Comparison of ENCODE assay signal across 8 mouse cellular contexts in genomic region chr4:65496463-65496834, GRCm38 (mm10).
DNase-seq lines count a peak whose midpoint lies in the region; ATAC-seq and TF ChIP-seq lines count a peak whose summit lies in the region.

No protein-coding gene starts in this region.

- no peak overlapping the region for H3K4me2 ChIP-seq in forebrain, embryonic 13.5 days
- no peak overlapping the region for H3K4me2 ChIP-seq in heart, embryonic 15.5 days
- H3K4me2 ChIP-seq in limb, embryonic 15.5 days: no peak overlapping the region

- peak; percentile 99 for ATAC-seq in cerebellum, adult (ENCODE audit: insufficient number of reproducible peaks, low FRiP score, low TSS enrichment)
- peak; percentile 97 for ATAC-seq in forebrain, embryonic 13.5 days
- ATAC-seq in heart, embryonic 15.5 days (replicated peaks; ENCODE audit: insufficient number of reproducible peaks, insufficient read depth, low FRiP score, low read depth): peak; percentile 98
- ATAC-seq in limb, embryonic 15.5 days (ENCODE audit: insufficient number of reproducible peaks, low FRiP score, low TSS enrichment, low read depth): peak; percentile 84

- no peak for TF ChIP-seq POLR2A in MEL (IDR thresholded peaks at IDR 0.05; ENCODE audit: control insufficient read depth in 1 of 2, insufficient read depth in 1 of 2, low read depth in 1 of 2, low read length in 2 of 2, poor library complexity in 1 of 2)

- no peaks in the 10 kb centered on the region for H3K4me1 ChIP-seq in MEL (ENCODE audit: control insufficient read depth in 1 of 2, insufficient read depth in 2 of 2, low read length in 2 of 2)
- no peaks in the 10 kb centered on the region; the same call in none of the 2 replicates for H3K4me1 ChIP-seq in forebrain, embryonic 13.5 days
- H3K4me1 ChIP-seq in heart, embryonic 15.5 days (replicated peaks): peaks cover 10% of the 10 kb centered on the region
- peaks cover 8% of the 10 kb centered on the region; the same call in 1 of the 2 replicates for H3K4me1 ChIP-seq in limb, embryonic 15.5 days

- H3K9me3 ChIP-seq in MEL (replicated peaks; ENCODE audit: insufficient read depth, low read length): no peaks in the 10 kb centered on the region
- H3K9me3 ChIP-seq in forebrain, embryonic 13.5 days (replicated peaks): no peaks in the 10 kb centered on the region
- H3K9me3 ChIP-seq in heart, embryonic 15.5 days (replicated peaks): no peaks in the 10 kb centered on the region
- no peaks in the 10 kb centered on the region for H3K9me3 ChIP-seq in limb, embryonic 15.5 days

- H3K4me3 ChIP-seq in MEL (ENCODE audit: control insufficient read depth in 1 of 2, insufficient read depth in 1 of 2, low read depth in 2 of 2, low read length in 2 of 2): no peak overlapping the region
- no peak overlapping the region for H3K4me3 ChIP-seq in forebrain, embryonic 13.5 days
- H3K4me3 ChIP-seq in heart, embryonic 15.5 days: no peak overlapping the region
- H3K4me3 ChIP-seq in limb, embryonic 15.5 days: no peak overlapping the region

- peak in 2 of 3 experiments; percentile 34 to 50; a peak in 4 of 6 replicates for TF ChIP-seq CTCF in MEL (IDR thresholded peaks at IDR 0.05 in 2 of 3, conservative IDR thresholded peaks at IDR 0.05 in 1 of 3; ENCODE audit: control insufficient read depth in 1 of 3, insufficient read depth in 1 of 3, low read depth in 2 of 3, low read length in 3 of 3, poor library complexity in 1 of 3, severe bottlenecking in 1 of 3)

- H3K27ac ChIP-seq in MEL (ENCODE audit: control insufficient read depth, low read depth, low read length): no peak overlapping the region
- no peak overlapping the region for H3K27ac ChIP-seq in forebrain, embryonic 13.5 days
- no peak overlapping the region for H3K27ac ChIP-seq in heart, embryonic 15.5 days
- no peak overlapping the region for H3K27ac ChIP-seq in limb, embryonic 15.5 days

- peak; percentile 36 for TF ChIP-seq RAD21 in MEL (IDR thresholded peaks at IDR 0.05; ENCODE audit: low read depth, low read length)

- H3K79me2 ChIP-seq in MEL (ENCODE audit: control insufficient read depth, insufficient read depth, low read length, poor library complexity): no peaks in the 10 kb centered on the region

- peak; percentile 6 for DNase-seq in MEL (ENCODE audit: low read depth, low spot score)
- peak; percentile 92 for DNase-seq in kidney, postnatal 10 days
- peak; percentile 83 for DNase-seq in neural tube, embryonic 10.5 days (ENCODE audit: extremely low spot score, low spot score)
- DNase-seq in testis, postnatal 14 days (ENCODE audit: low spot score): peak; percentile 78

- H3K9ac ChIP-seq in MEL (ENCODE audit: control insufficient read depth, low read depth, low read length, poor library complexity, severe bottlenecking): no peak overlapping the region
- no peak overlapping the region for H3K9ac ChIP-seq in forebrain, embryonic 13.5 days
- H3K9ac ChIP-seq in heart, embryonic 15.5 days: no peak overlapping the region
- H3K9ac ChIP-seq in limb, embryonic 15.5 days: no peak overlapping the region

- no peaks in the 10 kb centered on the region for H3K27me3 ChIP-seq in MEL (ENCODE audit: control insufficient read depth in 1 of 2, insufficient read depth in 2 of 2, low read length in 2 of 2)
- H3K27me3 ChIP-seq in forebrain, embryonic 13.5 days: no peaks in the 10 kb centered on the region
- no peaks in the 10 kb centered on the region for H3K27me3 ChIP-seq in heart, embryonic 15.5 days
- no peaks in the 10 kb centered on the region for H3K27me3 ChIP-seq in limb, embryonic 15.5 days

- WGBS in forebrain, embryonic 13.5 days: 4% methylated on average over 3 of the region's 3 CpGs
- 5% methylated on average over 3 of the region's 3 CpGs for WGBS in heart, embryonic 15.5 days
- 2% methylated on average over 3 of the region's 3 CpGs for WGBS in limb, embryonic 15.5 days

- no peak for TF ChIP-seq EP300 in MEL (IDR thresholded peaks at IDR 0.05; ENCODE audit: low read depth in 1 of 2, low read length in 2 of 2)

- no peaks in the 10 kb centered on the region for H3K36me3 ChIP-seq in MEL (ENCODE audit: control insufficient read depth in 1 of 2, insufficient read depth in 2 of 2, low read length in 2 of 2)
- no peaks in the 10 kb centered on the region for H3K36me3 ChIP-seq in forebrain, embryonic 13.5 days (ENCODE audit: poor library complexity, severe bottlenecking)
- H3K36me3 ChIP-seq in heart, embryonic 15.5 days: no peaks in the 10 kb centered on the region
- H3K36me3 ChIP-seq in limb, embryonic 15.5 days: no peaks in the 10 kb centered on the region

TF ChIP-seq in MEL, 35 proteins besides CTCF, POLR2A, EP300 and RAD21:
- TF ChIP-seq MXI1 (IDR thresholded peaks at IDR 0.05; ENCODE audit: low read depth, low read length): no peak
- no peak for TF ChIP-seq MAFK (IDR thresholded peaks at IDR 0.05; ENCODE audit: borderline replicate concordance, low read depth, low read length)
- TF ChIP-seq NELFE (IDR thresholded peaks at IDR 0.05; ENCODE audit: low read depth, low read length): no peak
- TF ChIP-seq JUND (IDR thresholded peaks at IDR 0.05; ENCODE audit: low read depth, low read length): no peak
- TF ChIP-seq SMC3 (IDR thresholded peaks at IDR 0.05; ENCODE audit: low read depth, low read length): peak; percentile 22
- no peak for TF ChIP-seq TCF12 (IDR thresholded peaks at IDR 0.05; ENCODE audit: low read depth, low read length)
- no peak for TF ChIP-seq GATA1 (IDR thresholded peaks at IDR 0.05; ENCODE audit: low read depth, low read length)
- no peak for TF ChIP-seq POLR2AphosphoS2 (IDR thresholded peaks at IDR 0.05; ENCODE audit: low read length)

Comparison
In these comparisons a context has a peak if more than half of its experiments do, and no peak if none do; other contexts are left out.
1. DNase-seq: peak in every context shown above with its lines; median percentile 92 in kidney, postnatal 10 days; 83 in neural tube, embryonic 10.5 days; 78 in testis, postnatal 14 days; 6 in MEL.